Comparison of ENCODE assay signal across 8 mouse cellular contexts in genomic region chr15:79604990-79605665, GRCm38 (mm10). TPM values are rescaled to one million over a fixed set of nuclear protein-coding genes. Genes with fewer than 3 reads are reported as not detected.
A peak's percentile ranks its signal among the peaks of the same experiment; 100 is the strongest.
DNase-seq lines count a peak whose midpoint lies in the region; ATAC-seq and TF ChIP-seq lines count a peak whose summit lies in the region.

Gene Dmc1, minus strand, starts transcription at chr15:79605109.

- peaks cover 10% of the 10 kb centered on the region for H3K4me1 ChIP-seq in kidney, embryonic 15.5 days

- no peak for ATAC-seq in cerebellum, adult (ENCODE audit: insufficient number of reproducible peaks, low FRiP score, low TSS enrichment)
- peak; percentile 40; the same call in 1 of the 2 replicates for ATAC-seq in kidney, embryonic 15.5 days (replicated peaks; ENCODE audit: low FRiP score)

- H3K4me3 ChIP-seq in kidney, embryonic 15.5 days (replicated peaks): peak within 1 kb of the TSS; percentile 40

- TF ChIP-seq POLR2A in brain, embryonic 14.5 days (IDR thresholded peaks at IDR 0.05; ENCODE audit: borderline replicate concordance, extremely low read depth, insufficient read depth, insufficient read length, poor library complexity, severe bottlenecking): no peak

- TF ChIP-seq CTCF in brain, embryonic 14.5 days (IDR thresholded peaks at IDR 0.05; ENCODE audit: borderline replicate concordance, extremely low read depth, insufficient read depth, insufficient read length): no peak

- H3K4me2 ChIP-seq in kidney, embryonic 15.5 days: peak within 1 kb of the TSS; percentile 64

- H3K9me3 ChIP-seq in kidney, embryonic 15.5 days (replicated peaks): no peaks in the 10 kb centered on the region

- 11% methylated on average over 37 of the region's 37 CpGs for WGBS in kidney, embryonic 15.5 days

- H3K27me3 ChIP-seq in kidney, embryonic 15.5 days: 0 out of 2 replicates have a peak, but pooled peaks cover 7% of the 10 kb centered on the region

- DNase-seq in cerebellum, postnatal 14 days: peak; percentile 38 to 59
- DNase-seq in brain, embryonic 14.5 days (ENCODE audit: low read depth): peak; percentile 35
- DNase-seq in heart, adult 8-10 months (ENCODE audit: low spot score): peak; percentile 4
- peak; percentile 52 for DNase-seq in lung, postnatal 14 days
- peak; percentile 55 for DNase-seq in ovary, postnatal 36 days (ENCODE audit: low spot score)
- DNase-seq in c-Kit-positive CD71-positive TER-119-positive erythroid progenitor cells, embryonic 14.5 days (ENCODE audit: low spot score): no peak

- peak within 1 kb of the TSS; percentile 39 for H3K9ac ChIP-seq in kidney, embryonic 15.5 days

- H3K36me3 ChIP-seq in kidney, embryonic 15.5 days: no peaks in the 10 kb centered on the region

- no peak within 1 kb of the TSS for H3K27ac ChIP-seq in kidney, embryonic 15.5 days

RNA-seq across cellular contexts. Expression of gene Dmc1, which starts in this region (rescaled TPM):
- polyA plus RNA-seq in brain, embryonic 14.5 days (2012; rRNA removed): 4.0 and 5.0 TPM in 2 replicates
- total RNA-seq in heart, adult 8-10 months (2022): under 1 TPM in 1 of 4 experiments, not detected in 3; 0.28 TPM
- polyA plus RNA-seq in kidney, embryonic 15.5 days (2015; fragmentation: Nextera tagmentation; extraction: Ambion mirVana): 2.6 and 2.7 TPM in 2 replicates

Comparison
In these comparisons a context has a peak if more than half of its experiments do, and no peak if none do; other contexts are left out.
1. Peak in DNase-seq in heart, adult 8-10 months; RNA of the gene not detected or under 1 TPM.